Mouse (Mus musculus): Measurements from ENCODE around the gene Yy1.

- TF ChIP-seq CTCF (IDR thresholded peaks at IDR 0.05; ENCODE audit: low read depth, low read length) = no peak
- TF ChIP-seq GATA1 (IDR thresholded peaks at IDR 0.05; ENCODE audit: borderline replicate concordance, low read length) = no peak
- TF ChIP-seq POLR2AphosphoS5 (IDR thresholded peaks at IDR 0.05; ENCODE audit: insufficient replicate concordance, low read depth, low read length) = no peak
- no peak for TF ChIP-seq GATA2 (IDR thresholded peaks at IDR 0.05; ENCODE audit: borderline replicate concordance, low read depth, low read length)
Observed at GRCm38 (mm10) chr12:108836722-108837121, 43.9 kb downstream of the Yy1 start.

All from G1E (cell line).